Comparison of ENCODE assay signal across 18 mouse cellular contexts in the genomic region with DNA sequence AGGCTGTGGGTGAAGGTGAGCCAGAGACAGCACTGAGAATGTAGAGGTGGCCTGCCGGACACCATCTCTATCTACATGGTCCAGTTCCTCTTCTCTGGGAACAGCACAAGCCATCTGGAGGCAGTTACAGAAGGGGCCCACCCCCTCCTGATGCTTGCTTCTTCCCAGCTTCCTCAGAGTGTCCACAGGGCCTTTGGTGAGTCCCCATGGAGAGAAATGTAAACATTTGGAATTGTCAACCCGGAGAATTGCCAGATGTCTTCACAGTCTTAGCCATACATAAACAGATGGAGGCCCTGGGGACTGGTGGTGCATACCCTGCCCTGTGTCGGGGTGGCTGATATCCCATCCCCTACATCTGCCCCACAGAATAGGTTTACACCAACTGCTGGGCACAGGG.
DNase-seq lines count a peak whose midpoint lies in the region; ATAC-seq and TF ChIP-seq lines count a peak whose summit lies in the region.
"Had no signal": no experiment of that assay in that cellular context is flagged by ENCODE, and none has a peak within 500 bp of the region (broad histone marks: within the 10 kb centered on the region; RNA-seq: fewer than 3 reads in every experiment).

No protein-coding gene starts in this region.

- H3K27me3 ChIP-seq in intestine, embryonic 14.5 days (replicated peaks; ENCODE audit: control insufficient read depth, insufficient read depth, low read length), result no peaks in the 10 kb centered on the region
- no peaks in the 10 kb centered on the region for H3K27me3 ChIP-seq in intestine, postnatal 0 days (replicated peaks; ENCODE audit: control insufficient read depth, insufficient read depth, low read length)
- no peaks in the 10 kb centered on the region for H3K27me3 ChIP-seq in lung, postnatal 0 days (replicated peaks; ENCODE audit: insufficient read depth, low read length)
- H3K27me3 ChIP-seq: limb, embryonic 15.5 days; neural tube, embryonic 15.5 days had no signal

- H3K9me3 ChIP-seq in intestine, embryonic 14.5 days (ENCODE audit: control insufficient read depth, low read length), result no peaks in the 10 kb centered on the region
- no peaks in the 10 kb centered on the region for H3K9me3 ChIP-seq in intestine, postnatal 0 days (ENCODE audit: control insufficient read depth)
- H3K9me3 ChIP-seq in lung, postnatal 0 days (ENCODE audit: low read length), result no peaks in the 10 kb centered on the region
- H3K9me3 ChIP-seq: limb, embryonic 15.5 days; megakaryocyte, embryonic 14.5 days; neural tube, embryonic 15.5 days had no signal

- no peak for TF ChIP-seq CTCF in intestine, postnatal 0 days (IDR thresholded peaks at IDR 0.05; ENCODE audit: low read depth)
- no peak for TF ChIP-seq CTCF in lung, postnatal 0 days (IDR thresholded peaks at IDR 0.05)
- TF ChIP-seq CTCF in lung, adult 2 months (IDR thresholded peaks at IDR 0.05; ENCODE audit: insufficient read depth, low read length), result no peak

- no peak overlapping the region for H3K4me3 ChIP-seq in intestine, embryonic 14.5 days (ENCODE audit: low read depth, low read length)
- no peak overlapping the region for H3K4me3 ChIP-seq in intestine, postnatal 0 days (ENCODE audit: low read depth, low read length)
- H3K4me3 ChIP-seq in lung, postnatal 0 days (ENCODE audit: low read depth, low read length), result no peak overlapping the region
- H3K4me3 ChIP-seq in lung, adult 2 months (replicated peaks; ENCODE audit: extremely low read depth, low read depth, low read length), result no peak overlapping the region
- H3K4me3 ChIP-seq: left cerebral cortex, adult 2 months; limb, embryonic 15.5 days; megakaryocyte, embryonic 14.5 days; neural tube, embryonic 15.5 days had no signal

- no peak for TF ChIP-seq EP300 in lung, postnatal 0 days (IDR thresholded peaks at IDR 0.05)

- no peak overlapping the region for H3K9ac ChIP-seq in intestine, embryonic 14.5 days (ENCODE audit: low read length)
- no peak overlapping the region for H3K9ac ChIP-seq in intestine, postnatal 0 days (ENCODE audit: low read depth, low read length)
- no peak overlapping the region for H3K9ac ChIP-seq in lung, postnatal 0 days (replicated peaks; ENCODE audit: low read depth)
- H3K9ac ChIP-seq: limb, embryonic 15.5 days; neural tube, embryonic 15.5 days had no signal

- TF ChIP-seq POLR2A in lung, adult 2 months (IDR thresholded peaks at IDR 0.05; ENCODE audit: borderline replicate concordance, extremely low read depth, low read depth, low read length), result no peak

- H3K27ac ChIP-seq in intestine, embryonic 14.5 days (ENCODE audit: low read depth), result peak overlapping the region; percentile 86
- H3K27ac ChIP-seq in intestine, postnatal 0 days (ENCODE audit: low read depth, low read length), result no peak overlapping the region; the same call in 1 of the 2 replicates
- no peak overlapping the region for H3K27ac ChIP-seq in lung, postnatal 0 days (ENCODE audit: low read length)
- H3K27ac ChIP-seq: left cerebral cortex, adult 2 months; limb, embryonic 15.5 days; neural tube, embryonic 15.5 days had no signal

- H3K4me1 ChIP-seq in intestine, embryonic 14.5 days (replicated peaks; ENCODE audit: control insufficient read depth, insufficient read depth, low read length), result peaks cover 43% of the 10 kb centered on the region
- H3K4me1 ChIP-seq in intestine, postnatal 0 days (replicated peaks; ENCODE audit: control insufficient read depth, insufficient read depth, low read length), result 0 out of 2 replicates have a peak, but pooled peaks cover 5% of the 10 kb centered on the region
- H3K4me1 ChIP-seq in lung, postnatal 0 days (ENCODE audit: insufficient read depth, low read depth, low read length), result peaks cover 7% of the 10 kb centered on the region; the same call in 1 of the 2 replicates
- H3K4me1 ChIP-seq in lung, adult 2 months (ENCODE audit: control insufficient read depth, insufficient read depth, low read length), result peaks cover 2% of the 10 kb centered on the region; the same call in 1 of the 2 replicates
- H3K4me1 ChIP-seq: megakaryocyte, embryonic 14.5 days had no signal

- peak; percentile 53; the same call in 1 of the 2 replicates for ATAC-seq in intestine, embryonic 14.5 days (replicated peaks; ENCODE audit: low FRiP score, low TSS enrichment, low read depth)
- no peak for ATAC-seq in intestine, postnatal 0 days
- ATAC-seq in lung, postnatal 0 days, result peak; percentile 58

- 29% methylated on average over 3 of the region's 3 CpGs for WGBS in intestine, embryonic 14.5 days
- 36% methylated on average over 3 of the region's 3 CpGs for WGBS in intestine, postnatal 0 days
- WGBS in lung, postnatal 0 days, result 44% methylated on average over 3 of the region's 3 CpGs
- WGBS in lung, adult 2 months, result 55% methylated on average over 3 of the region's 3 CpGs

- peak; percentile 69 for DNase-seq in intestine, embryonic 14.5 days (ENCODE audit: low spot score)
- DNase-seq in lung, postnatal 0 days (ENCODE audit: low spot score), result peak; percentile 70
- DNase-seq in lung, adult 2 months, result no peak
- peak; percentile 63 for DNase-seq in lung, postnatal 10 days
- no peak for DNase-seq in cerebellum, adult 9-10 months
- no peak for DNase-seq in layer of hippocampus, adult 9-10 months (ENCODE audit: low spot score)
- DNase-seq in frontal cortex, postnatal 36 days (ENCODE audit: low spot score in 2 of 2), result no peak
- DNase-seq: adrenal gland, postnatal 25 days; cerebellum, postnatal 14 days; heart, adult 18-20 months; heart, postnatal 14 days; kidney, postnatal 4 days; spleen, adult 18-20 months had no signal

- H3K36me3 ChIP-seq in intestine, embryonic 14.5 days (ENCODE audit: control insufficient read depth, insufficient read depth, low read length), result peaks cover 40% of the 10 kb centered on the region
- peaks cover 12% of the 10 kb centered on the region; the same call in 1 of the 2 replicates for H3K36me3 ChIP-seq in intestine, postnatal 0 days (ENCODE audit: control insufficient read depth, insufficient read depth)
- no peaks in the 10 kb centered on the region for H3K36me3 ChIP-seq in lung, postnatal 0 days (ENCODE audit: insufficient read depth, low read length)
- H3K36me3 ChIP-seq: neural tube, embryonic 15.5 days had no signal

- H3K4me2 ChIP-seq in intestine, embryonic 14.5 days (ENCODE audit: low read length), result 0 out of 2 replicates have a peak overlapping the region, but pooled peaks have one; percentile 14
- no peak overlapping the region for H3K4me2 ChIP-seq in intestine, postnatal 0 days (replicated peaks; ENCODE audit: low read depth)
- H3K4me2 ChIP-seq in lung, postnatal 0 days (replicated peaks; ENCODE audit: low read depth, low read length), result no peak overlapping the region
- H3K4me2 ChIP-seq: limb, embryonic 15.5 days; neural tube, embryonic 15.5 days had no signal

Comparison
In these comparisons a context has a peak if more than half of its experiments do, and no peak if none do; other contexts are left out.
1. DNase-seq: peak in intestine, embryonic 14.5 days (single experiment), lung, postnatal 0 days (single experiment) and lung, postnatal 10 days (single experiment); none in lung, adult 2 months (single experiment), cerebellum, adult 9-10 months (single experiment), layer of hippocampus, adult 9-10 months (single experiment) and frontal cortex, postnatal 36 days (0 of 2).